Mouse (Mus musculus): ENCODE results near the gene Rusc2.
A peak's percentile ranks its signal among the peaks of the same experiment; 100 is the strongest.

Gene Rusc2

GRCm38 (mm10) chr4:43417269-43418062 is 35.7 kb downstream of the Rusc2 start:
- no peak for DNase-seq (ENCODE audit: low spot score)

GRCm38 (mm10) chr4:43418450-43418849 is 36.7 kb downstream of the Rusc2 start:
- DNase-seq (ENCODE audit: low spot score), result no peak

GRCm38 (mm10) chr4:43418973-43419656 is 37.3 kb downstream of the Rusc2 start:
- no peak for DNase-seq (ENCODE audit: low spot score)

GRCm38 (mm10) chr4:43419801-43420281 is 38.1 kb downstream of the Rusc2 start:
- no peak for DNase-seq (ENCODE audit: low spot score)

- peak; percentile 86 for DNase-seq (ENCODE audit: low spot score)
Observed at GRCm38 (mm10) chr4:43420305-43420704, 38.5 kb downstream of the Rusc2 start.

DNA sequence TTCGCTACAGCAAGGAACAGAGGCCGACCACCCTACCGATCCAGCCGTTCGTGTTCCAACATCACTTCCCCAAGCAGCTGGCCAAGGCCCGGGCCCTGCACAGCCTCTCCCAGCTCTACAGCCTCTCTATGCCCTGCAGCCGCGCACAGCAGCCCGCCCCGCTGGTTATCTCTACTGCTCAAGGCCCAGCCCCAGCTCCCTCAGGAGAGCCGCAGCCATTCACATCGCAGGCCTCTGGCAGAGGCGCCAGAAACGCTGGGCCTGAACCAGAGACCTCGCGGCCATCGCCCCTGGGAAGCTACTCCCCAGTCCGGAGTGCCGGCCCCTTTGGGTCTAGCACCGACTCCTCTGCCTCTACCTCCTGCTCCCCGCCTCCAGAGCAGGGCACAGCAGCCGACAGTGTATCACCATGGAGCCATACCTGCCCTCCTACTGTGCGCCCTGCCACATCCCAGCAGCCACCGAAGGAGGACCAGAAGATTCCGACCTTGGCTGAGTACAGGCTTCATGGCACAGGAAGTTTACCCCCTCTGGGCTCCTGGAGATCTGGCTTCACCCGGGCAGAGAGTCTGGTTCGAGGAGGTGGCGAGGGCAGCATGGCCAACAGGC is 40.0 kb downstream of the Rusc2 start:
- DNase-seq (ENCODE audit: low spot score), result no peak

DNA sequence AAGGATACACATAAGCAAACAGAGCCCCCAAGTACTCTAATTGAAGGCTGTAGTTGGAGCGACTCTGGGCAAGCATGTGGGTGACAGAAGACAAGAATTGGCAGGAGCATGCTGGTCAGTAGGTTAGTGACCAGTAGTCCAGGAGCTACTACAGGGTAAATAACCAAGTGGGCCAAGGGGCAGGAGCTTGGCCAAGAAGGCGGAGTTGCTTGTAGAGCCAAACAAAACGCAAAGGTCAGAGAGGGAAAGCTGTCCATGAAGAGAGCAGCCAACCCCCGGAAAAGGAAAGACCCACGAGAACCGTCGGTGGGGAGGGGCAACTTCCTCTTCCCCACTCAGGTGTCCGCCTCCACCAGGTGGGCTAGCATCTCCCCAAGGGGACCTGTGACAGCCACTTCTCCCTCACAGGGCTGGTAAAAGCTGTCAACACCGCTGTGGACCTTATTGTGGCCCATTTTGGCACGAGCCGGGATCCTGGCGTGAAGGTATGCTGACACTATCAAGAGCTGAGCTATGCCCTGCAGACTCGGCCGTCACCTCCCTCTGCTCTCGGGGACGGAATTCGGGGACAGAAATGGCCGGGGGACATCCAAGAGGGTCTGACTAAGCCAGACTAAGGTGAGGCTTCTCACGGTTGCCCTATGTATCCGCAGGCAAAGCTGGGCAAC is 41.6 kb downstream of the Rusc2 start:
- peak; percentile 40 for DNase-seq (ENCODE audit: low spot score)

GRCm38 (mm10) chr4:43424072-43424471 is 42.3 kb downstream of the Rusc2 start:
- no peak for DNase-seq (ENCODE audit: low spot score)

- DNase-seq (ENCODE audit: low spot score), result peak; percentile 45
Observed at GRCm38 (mm10) chr4:43425197-43425596, 43.4 kb downstream of the Rusc2 start.

DNA sequence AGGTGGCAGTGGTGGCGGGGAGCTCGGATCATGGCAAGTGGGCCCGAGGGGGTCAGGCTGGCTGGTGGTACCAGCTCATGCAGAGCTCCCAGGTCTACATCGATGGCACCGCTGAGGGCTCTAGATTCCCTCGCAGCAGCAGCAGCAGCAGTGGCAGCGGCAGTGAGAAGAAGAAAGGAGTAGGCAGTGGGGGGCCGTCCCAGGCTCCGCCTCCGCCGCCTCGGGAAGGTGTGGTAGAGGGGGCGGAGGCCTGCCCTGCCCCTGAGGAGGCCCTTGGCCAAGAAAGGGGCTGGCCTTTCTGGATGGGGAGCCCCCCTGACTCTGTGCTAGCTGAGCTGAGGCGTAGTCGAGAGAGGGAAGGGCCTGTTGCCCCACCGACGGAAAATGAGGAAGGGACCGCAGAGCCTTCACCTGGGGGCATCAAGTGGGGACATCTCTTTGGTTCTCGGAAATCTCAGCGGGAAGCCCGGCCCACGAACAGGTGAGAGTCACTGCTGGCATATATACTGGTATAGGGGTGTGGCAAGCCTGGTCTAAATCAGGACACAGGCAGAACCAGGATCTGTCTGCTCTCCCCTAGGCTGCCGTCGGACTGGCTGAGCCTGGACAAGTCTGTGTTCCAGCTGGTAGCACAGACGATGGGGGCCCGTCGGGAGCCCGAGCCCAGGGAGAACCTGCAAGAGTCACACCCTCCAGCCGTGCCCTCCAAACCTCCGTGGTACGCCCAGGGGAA is 44.0 kb downstream of the Rusc2 start:
- peak; percentile 52 for DNase-seq (ENCODE audit: low spot score)

GRCm38 (mm10) chr4:43426487-43426886 is 44.7 kb downstream of the Rusc2 start:
- DNase-seq (ENCODE audit: low spot score), result no peak

DNA sequence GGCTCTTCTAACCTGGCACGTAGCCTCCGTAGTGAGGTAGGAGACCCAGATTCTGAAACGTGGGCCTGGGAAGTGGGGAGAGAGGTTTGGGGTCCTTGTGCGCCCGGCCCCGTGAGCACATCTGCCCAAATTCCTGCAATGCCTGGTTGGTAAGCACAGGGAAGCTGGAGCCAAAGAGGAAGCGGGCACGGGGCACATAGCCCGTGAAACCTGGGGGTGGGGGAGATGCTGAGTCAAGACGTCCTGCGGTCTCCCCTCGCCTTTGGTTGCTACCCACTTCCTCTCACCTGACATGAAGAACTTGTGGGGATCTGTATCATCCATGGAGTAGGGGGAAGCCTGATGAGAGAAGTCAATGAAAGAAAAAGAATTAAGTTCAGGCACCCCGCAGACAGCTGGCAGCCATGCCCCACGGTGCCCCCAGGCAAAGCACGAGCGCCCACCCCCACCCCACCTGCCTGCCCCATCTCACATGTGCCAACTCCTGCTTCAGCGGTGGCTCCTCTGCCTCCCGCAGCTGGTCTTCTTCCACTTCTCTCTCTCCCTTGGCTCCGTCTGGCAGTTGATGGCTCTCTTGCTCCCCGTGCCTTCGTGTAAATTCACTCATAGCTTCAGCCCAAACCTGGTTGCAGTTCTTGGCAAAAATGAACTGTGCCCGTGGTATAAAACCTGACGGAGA is 45.9 kb downstream of the Rusc2 start:
- no peak for DNase-seq (ENCODE audit: low spot score)

DNA sequence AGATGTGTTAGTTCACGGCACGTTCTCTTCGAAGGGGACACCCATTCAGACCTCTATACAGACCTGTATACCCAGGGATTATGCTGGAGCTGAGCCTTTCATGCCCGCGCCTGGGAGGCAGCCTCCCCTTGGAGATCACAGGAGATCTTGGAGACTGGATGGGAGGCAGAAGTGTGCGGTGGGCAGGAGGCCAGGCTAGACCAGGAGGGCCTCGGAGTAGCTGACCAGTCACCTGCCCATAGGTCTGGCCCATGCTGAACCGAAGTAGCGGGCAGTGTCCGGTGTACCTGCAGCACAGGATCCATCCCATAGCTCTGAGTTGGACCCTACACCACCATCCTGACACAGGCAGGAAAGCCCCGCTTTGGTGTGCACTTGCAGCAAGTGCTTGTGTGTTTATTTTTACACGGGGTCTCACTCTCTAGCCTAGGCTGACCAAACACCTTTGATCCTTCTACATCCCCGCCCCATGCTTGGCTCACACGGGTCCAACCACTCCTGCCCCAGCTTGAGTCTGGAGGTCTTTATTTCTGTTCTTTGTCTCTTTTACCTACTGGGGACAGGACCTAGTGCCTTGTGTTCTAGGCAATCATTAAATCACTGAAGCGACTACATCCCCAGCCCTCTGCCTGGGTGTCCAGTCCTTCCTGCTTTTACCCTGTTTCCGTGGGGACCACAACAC is 46.5 kb downstream of the Rusc2 start:
- DNase-seq (ENCODE audit: low spot score), result no peak

DNA sequence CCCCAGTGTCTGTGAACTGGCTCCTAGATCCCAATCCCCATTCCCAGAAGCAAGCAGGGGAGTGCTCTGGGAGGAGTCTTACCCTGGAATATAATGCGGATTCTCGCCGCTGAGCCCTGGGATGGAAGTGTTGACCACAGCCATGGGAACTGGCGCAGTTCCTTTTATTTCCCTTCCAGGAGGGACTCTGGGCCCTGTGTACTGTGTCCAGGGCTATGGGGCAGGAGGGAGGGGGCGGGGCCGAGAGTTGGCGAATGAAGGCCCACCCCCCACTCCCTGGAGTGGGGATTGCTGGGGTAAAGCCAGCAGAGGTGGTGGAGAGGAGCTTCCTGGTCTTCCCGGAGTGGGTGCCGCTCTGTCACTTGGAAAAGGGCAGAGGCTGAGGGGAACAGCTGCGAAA is 47.2 kb downstream of the Rusc2 start, which contains the start of gene Fam166b:
Gene Fam166b (minus strand): TSS at position 189 of the 400 bp plus-strand sequence.
- DNase-seq (ENCODE audit: low spot score), result no peak

DNA sequence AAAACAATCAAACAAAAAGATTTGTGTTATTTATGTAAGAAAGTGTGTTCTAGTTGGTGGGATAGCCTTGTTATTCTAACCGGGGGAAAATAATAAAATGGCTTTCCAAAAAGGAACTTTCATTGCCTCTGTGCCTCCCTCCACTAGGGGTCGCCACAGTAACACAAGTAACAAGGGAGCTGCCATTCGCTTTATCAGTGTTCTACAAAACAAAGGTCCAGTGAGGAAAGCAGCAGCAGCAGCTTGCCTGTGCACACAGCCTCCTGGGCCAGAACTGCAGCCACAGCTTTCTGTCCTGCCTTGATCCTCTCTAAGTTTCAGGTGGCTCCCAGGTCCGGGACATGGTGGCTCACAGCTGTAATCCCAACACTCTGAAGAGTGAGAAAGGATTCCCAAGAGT is 49.9 kb downstream of the Rusc2 start:
- peak; percentile 91 for DNase-seq (ENCODE audit: low spot score)

DNA sequence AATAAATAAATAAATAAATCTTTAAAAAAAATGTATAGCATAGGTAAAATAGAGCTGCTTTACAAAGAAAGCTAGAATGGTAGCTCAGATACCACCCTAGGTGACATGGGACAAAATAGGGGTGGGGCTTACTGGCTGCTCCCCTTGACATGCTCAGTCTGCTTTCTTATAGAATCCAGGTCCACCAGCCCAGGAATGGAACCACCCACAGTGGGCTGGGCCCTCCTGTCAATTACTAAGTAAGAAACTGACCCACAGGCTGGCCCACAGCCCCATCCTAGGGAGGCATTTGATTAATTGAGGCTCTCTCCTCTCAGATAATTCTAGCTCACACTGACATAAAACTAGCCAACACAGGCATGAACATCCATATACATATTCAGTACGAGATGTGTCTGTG is 51.1 kb downstream of the Rusc2 start:
- DNase-seq (ENCODE audit: low spot score), result no peak

- no peak for DNase-seq (ENCODE audit: low spot score)
Observed at GRCm38 (mm10) chr4:43441639-43442038, 59.9 kb downstream of the Rusc2 start, which contains the start of gene Tesk1. Gene Tesk1, plus strand, starts transcription at chr4:43441939.

DNA sequence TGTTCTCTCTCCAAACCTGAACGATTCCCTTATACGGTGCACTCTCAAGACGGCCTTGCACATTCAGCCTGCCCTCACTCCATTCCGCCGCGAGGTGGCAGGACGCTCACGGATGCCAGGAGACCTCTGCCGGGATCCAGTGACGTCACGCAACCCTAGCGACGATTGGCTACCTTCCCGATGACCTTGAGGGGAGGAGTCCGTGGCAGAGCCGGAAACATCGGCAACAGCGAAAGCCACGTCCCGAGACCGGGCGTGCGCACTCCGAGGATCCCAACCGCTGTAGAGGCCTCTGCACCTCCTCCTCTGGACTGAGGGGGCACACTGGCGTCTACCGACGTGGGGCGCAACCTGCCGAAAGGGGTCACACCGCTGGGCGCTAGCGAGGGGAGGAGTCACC is 60.3 kb downstream of the Rusc2 start:
- DNase-seq (ENCODE audit: low spot score), result peak; percentile 99

DNA sequence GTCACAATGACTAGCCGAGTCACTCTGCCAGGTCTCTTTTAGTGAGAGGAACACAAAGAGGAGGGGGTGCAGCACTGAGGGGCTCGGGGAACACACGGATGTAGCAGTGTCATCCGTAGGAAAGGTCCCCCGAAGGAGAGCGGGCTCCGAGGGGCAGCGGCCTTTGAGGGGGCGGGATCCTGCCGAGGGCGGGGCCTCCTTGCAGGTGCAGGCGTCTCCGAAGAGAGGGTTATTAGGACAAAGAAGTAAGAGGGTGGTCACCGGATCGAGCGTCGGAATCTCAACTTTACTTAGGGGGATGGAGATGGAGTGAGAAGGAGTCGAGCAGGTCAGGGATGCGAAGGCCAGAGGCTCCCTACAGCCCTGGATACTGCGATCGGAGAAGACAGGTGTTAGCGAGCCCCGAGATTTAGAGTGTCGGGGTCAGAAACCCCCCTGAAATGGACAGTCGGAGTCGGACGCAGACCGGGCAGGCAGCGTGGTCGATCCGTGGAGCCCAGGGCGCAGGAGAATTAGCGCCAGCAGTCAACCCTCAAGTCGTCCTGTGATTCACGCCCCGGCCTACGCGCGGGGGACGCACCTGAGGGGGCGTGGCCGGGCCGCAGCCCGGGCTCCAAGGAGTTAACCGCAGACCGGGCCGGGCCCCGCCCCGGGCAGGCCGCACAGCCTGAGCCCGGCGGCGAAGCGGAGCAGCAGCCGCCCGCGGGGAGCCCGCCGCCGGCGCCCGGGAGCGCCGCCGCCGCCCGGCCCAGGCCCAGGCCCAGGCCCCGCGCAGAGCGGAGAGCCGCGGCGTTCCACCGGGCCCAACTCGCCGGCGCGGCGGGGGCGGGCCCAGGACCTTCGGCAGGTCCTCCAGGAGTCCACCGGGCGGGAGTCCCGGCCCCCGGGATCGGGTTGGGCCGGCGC is 60.9 kb downstream of the Rusc2 start:
- peak; percentile 87 for DNase-seq (ENCODE audit: low spot score)

Measured in testis, postnatal 10 days (tissue).